Mouse (Mus musculus): ENCODE measurements around the gene Olfr784. TPM values are rescaled to one million over a fixed set of nuclear protein-coding genes. Genes with fewer than 3 reads are reported as not detected.

Olfr784 gene
- polyA plus RNA-seq, 1 experiment, result 0.07 TPM

DNA sequence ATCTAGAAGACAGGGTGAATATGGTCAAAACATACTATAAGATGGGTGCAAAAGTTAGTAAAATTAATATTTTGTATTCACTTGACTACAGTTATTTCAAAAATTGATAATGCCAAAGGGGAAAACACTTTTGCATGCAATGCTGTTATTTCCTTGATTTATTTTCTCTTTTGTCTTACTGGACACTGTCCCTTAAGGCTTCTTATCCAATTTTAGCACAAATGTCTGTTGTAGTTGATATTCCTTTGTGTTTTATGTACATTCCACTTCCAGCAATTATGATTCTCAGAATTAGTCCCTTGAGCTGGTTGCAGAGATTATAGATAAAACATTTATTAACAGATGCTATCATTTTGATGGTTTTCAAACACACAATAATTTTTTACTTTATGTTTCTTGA is 43.1 kb downstream of the Olfr784 start, which contains the start of gene Olfr786:
Olfr786 (plus strand) TSS at position 301 of the 400 bp plus-strand sequence.
- TF ChIP-seq CTCF (IDR thresholded peaks at IDR 0.05; ENCODE audit: control insufficient read depth, insufficient read depth, insufficient replicate concordance, low read depth, low read length) (no peak), POLR2A (IDR thresholded peaks at IDR 0.05; ENCODE audit: control insufficient read depth, low read depth, low read length) (no peak)
- H3K4me1 ChIP-seq (ENCODE audit: control insufficient read depth, insufficient read depth, low read length), result no peaks in the 10 kb centered on the region
- no peaks in the 10 kb centered on the region for H3K36me3 ChIP-seq (ENCODE audit: control insufficient read depth, insufficient read depth, low read length)
- H3K27me3 ChIP-seq (ENCODE audit: control insufficient read depth, insufficient read depth, low read length), result no peaks in the 10 kb centered on the region
- no peak within 1 kb of the TSS for H3K4me3 ChIP-seq (ENCODE audit: control insufficient read depth, low read depth, low read length)
- H3K27ac ChIP-seq (ENCODE audit: control insufficient read depth, insufficient read depth, low read depth, low read length), result no peak within 1 kb of the TSS

Other genes starting within 250 kb of the Olfr784 start
- not detected in 2 replicates for gene Olfr770, start 245.1 kb upstream of the Olfr784 start, polyA plus RNA-seq (2012; rRNA removed)
- not detected in 2 replicates for gene Olfr771, start 219.3 kb upstream of the Olfr784 start, polyA plus RNA-seq (2012; rRNA removed)
- gene Olfr772, start 206.2 kb upstream of the Olfr784 start, polyA plus RNA-seq (2012; rRNA removed), result not detected in 2 replicates
- not detected in 2 replicates for gene Olfr773, start 196.7 kb upstream of the Olfr784 start, polyA plus RNA-seq (2012; rRNA removed)
- gene Olfr774, start 147.9 kb upstream of the Olfr784 start, polyA plus RNA-seq (2012; rRNA removed), result not detected in 2 replicates
- gene Olfr775, start 135.7 kb upstream of the Olfr784 start, polyA plus RNA-seq (2012; rRNA removed), result not detected in 2 replicates
- not detected in 2 replicates for gene Olfr776, start 125.0 kb upstream of the Olfr784 start, polyA plus RNA-seq (2012; rRNA removed)
- gene Olfr777, start 112.6 kb upstream of the Olfr784 start, polyA plus RNA-seq (2012; rRNA removed), result not detected in 2 replicates
- gene Olfr780, start 66.0 kb upstream of the Olfr784 start, polyA plus RNA-seq (2012; rRNA removed), result not detected in 2 replicates
- not detected in 2 replicates for gene Olfr781, start 55.2 kb upstream of the Olfr784 start, polyA plus RNA-seq (2012; rRNA removed)
- gene Olfr782, start 35.2 kb upstream of the Olfr784 start, polyA plus RNA-seq (2012; rRNA removed), result not detected in 2 replicates
- not detected in 2 replicates for gene Olfr785, start 21.3 kb downstream of the Olfr784 start, polyA plus RNA-seq (2012; rRNA removed)
- gene Olfr786, start 43.2 kb downstream of the Olfr784 start, polyA plus RNA-seq (2012; rRNA removed), result not detected in 2 replicates
- gene Olfr787, start 77.8 kb downstream of the Olfr784 start, polyA plus RNA-seq (2012; rRNA removed), result 1.5 TPM in 2 replicates
- gene Olfr788, start 86.9 kb downstream of the Olfr784 start, polyA plus RNA-seq (2012; rRNA removed), result 0.53 and 0.57 TPM in 2 replicates
- 0.05 TPM in 1 of 2 replicates, not detected in the other for gene Olfr789, start 100.7 kb downstream of the Olfr784 start, polyA plus RNA-seq (2012; rRNA removed)
- gene Olfr790, start 114.4 kb downstream of the Olfr784 start, polyA plus RNA-seq (2012; rRNA removed), result 0.29 TPM in 1 of 2 replicates, not detected in the other
- gene Olfr791, start 137.7 kb downstream of the Olfr784 start, polyA plus RNA-seq (2012; rRNA removed), result not detected in 2 replicates
- not detected in 2 replicates for gene Olfr792, start 155.1 kb downstream of the Olfr784 start, polyA plus RNA-seq (2012; rRNA removed)
- not detected in 2 replicates for gene Olfr794, start 183.6 kb downstream of the Olfr784 start, polyA plus RNA-seq (2012; rRNA removed)
- gene Olfr796, start 228.5 kb downstream of the Olfr784 start, polyA plus RNA-seq (2012; rRNA removed), result not detected in 2 replicates
- not detected in 2 replicates for gene Olfr798, start 243.9 kb downstream of the Olfr784 start, polyA plus RNA-seq (2012; rRNA removed)

Measured in testis, adult 2 months (tissue).